Mouse (Mus musculus): ENCODE data around the gene Ubfd1. TPM values are rescaled to one million over a fixed set of nuclear protein-coding genes. Genes with fewer than 3 reads are reported as not detected.

The Ubfd1 gene
- polyA plus RNA-seq (2014; fragmentation: Nextera tagmentation; extraction: Ambion mirVana) = 98.6 and 110 TPM in 2 replicates

GRCm38 (mm10) chr7:122066945-122067516 lies at the start of gene Ubfd1, which contains the start of gene Ears2:
Ubfd1 (plus strand) TSS chr7:122067175.
Ears2 (minus strand) TSS chr7:122067263.
- Histone ChIP-seq H3K4me3 (ENCODE audit: low read depth, low read length) (peak within 1 kb of the TSS; percentile 100), H3K4me1 (ENCODE audit: control insufficient read depth, insufficient read depth, low read length) (peaks cover 13% of the 10 kb centered on the region), H3K4me2 (ENCODE audit: low read depth) (peak within 1 kb of the TSS; percentile 82), H3K9me3 (ENCODE audit: control insufficient read depth, low read length) (no peaks in the 10 kb centered on the region), H3K9ac (ENCODE audit: low read length) (peak within 1 kb of the TSS; percentile 98), H3K27ac (ENCODE audit: low read depth, low read length) (peak within 1 kb of the TSS; percentile 89), H3K27me3 (ENCODE audit: control insufficient read depth, insufficient read depth, low read length) (no peaks in the 10 kb centered on the region), H3K36me3 (ENCODE audit: control insufficient read depth, insufficient read depth, low read length) (peaks cover 2% of the 10 kb centered on the region)
- ATAC-seq (ENCODE audit: insufficient read depth, low FRiP score, low TSS enrichment) (peak; percentile 98), DNase-seq (ENCODE audit: low spot score) (peak; percentile 96)
- WGBS = 0% methylated on average over 51 of the region's 60 CpGs

- Histone ChIP-seq H3K4me1 (ENCODE audit: control insufficient read depth, insufficient read depth, low read length) (peaks cover 20% of the 10 kb centered on the region; the same call in 1 of the 2 replicates), H3K4me3 (ENCODE audit: low read depth, low read length) (no peak overlapping the region), H3K4me2 (ENCODE audit: low read depth) (no peak overlapping the region), H3K36me3 (ENCODE audit: control insufficient read depth, insufficient read depth, low read length) (0 out of 2 replicates have a peak, but pooled peaks cover 2% of the 10 kb centered on the region), H3K27me3 (ENCODE audit: control insufficient read depth, insufficient read depth, low read length) (no peaks in the 10 kb centered on the region), H3K9me3 (ENCODE audit: control insufficient read depth, low read length) (no peaks in the 10 kb centered on the region), H3K9ac (ENCODE audit: low read length) (no peak overlapping the region), H3K27ac (ENCODE audit: low read depth, low read length) (no peak overlapping the region)
- DNase-seq (ENCODE audit: low spot score) (no peak), ATAC-seq (ENCODE audit: insufficient read depth, low FRiP score, low TSS enrichment) (no peak)
- 67% methylated on average over 3 of the region's 3 CpGs for WGBS
Measured at GRCm38 (mm10) chr7:122018247-122018646, 48.7 kb upstream of the Ubfd1 start.

- Histone ChIP-seq H3K4me1 (ENCODE audit: control insufficient read depth, insufficient read depth, low read length) (peaks cover 20% of the 10 kb centered on the region; the same call in 1 of the 2 replicates), H3K36me3 (ENCODE audit: control insufficient read depth, insufficient read depth, low read length) (0 out of 2 replicates have a peak, but pooled peaks cover 2% of the 10 kb centered on the region), H3K9ac (ENCODE audit: low read length) (no peak overlapping the region), H3K4me2 (ENCODE audit: low read depth) (peak overlapping the region; percentile 27), H3K9me3 (ENCODE audit: control insufficient read depth, low read length) (no peaks in the 10 kb centered on the region), H3K27ac (ENCODE audit: low read depth, low read length) (no peak overlapping the region), H3K4me3 (ENCODE audit: low read depth, low read length) (0 out of 2 replicates have a peak overlapping the region, but pooled peaks have one; percentile 79), H3K27me3 (ENCODE audit: control insufficient read depth, insufficient read depth, low read length) (no peaks in the 10 kb centered on the region)
- no peak for ATAC-seq (ENCODE audit: insufficient read depth, low FRiP score, low TSS enrichment)
- 87% methylated on average over 7 of the region's 7 CpGs for WGBS
- DNase-seq (ENCODE audit: low spot score) = no peak
Measured at GRCm38 (mm10) chr7:122018978-122019377, 48.0 kb upstream of the Ubfd1 start.

GRCm38 (mm10) chr7:122020273-122020666 lies 46.7 kb upstream of the Ubfd1 start:
- H3K4me3 ChIP-seq (ENCODE audit: low read depth, low read length) = peak overlapping the region; percentile 79
- H3K27ac ChIP-seq (ENCODE audit: low read depth, low read length) = peak overlapping the region; percentile 85
- peak overlapping the region; percentile 80 for H3K4me2 ChIP-seq (ENCODE audit: low read depth)
- no peaks in the 10 kb centered on the region for H3K27me3 ChIP-seq (ENCODE audit: control insufficient read depth, insufficient read depth, low read length)
- H3K9ac ChIP-seq (ENCODE audit: low read length) = peak overlapping the region; percentile 89
- peak; percentile 13 for DNase-seq (ENCODE audit: low spot score)
- 0 out of 2 replicates have a peak, but pooled peaks cover 2% of the 10 kb centered on the region for H3K36me3 ChIP-seq (ENCODE audit: control insufficient read depth, insufficient read depth, low read length)
- H3K9me3 ChIP-seq (ENCODE audit: control insufficient read depth, low read length) = no peaks in the 10 kb centered on the region
- WGBS = 2% methylated on average over 6 of the region's 6 CpGs
- peak; percentile 24; the same call in 1 of the 2 replicates for ATAC-seq (ENCODE audit: insufficient read depth, low FRiP score, low TSS enrichment)
- H3K4me1 ChIP-seq (ENCODE audit: control insufficient read depth, insufficient read depth, low read length) = peaks cover 15% of the 10 kb centered on the region; the same call in 1 of the 2 replicates

GRCm38 (mm10) chr7:122020667-122021354 lies 46.2 kb upstream of the Ubfd1 start, which contains the start of gene Gga2:
Gga2 (minus strand) TSS chr7:122021222.
- H3K27me3 ChIP-seq (ENCODE audit: control insufficient read depth, insufficient read depth, low read length) = no peaks in the 10 kb centered on the region
- peak within 1 kb of the TSS; percentile 85 for H3K27ac ChIP-seq (ENCODE audit: low read depth, low read length)
- H3K36me3 ChIP-seq (ENCODE audit: control insufficient read depth, insufficient read depth, low read length) = 0 out of 2 replicates have a peak, but pooled peaks cover 2% of the 10 kb centered on the region
- ATAC-seq (ENCODE audit: insufficient read depth, low FRiP score, low TSS enrichment) (peak; percentile 88), DNase-seq (ENCODE audit: low spot score) (peak; percentile 91)
- H3K4me2 ChIP-seq (ENCODE audit: low read depth) = peak within 1 kb of the TSS; percentile 80
- H3K4me3 ChIP-seq (ENCODE audit: low read depth, low read length) = peak within 1 kb of the TSS; percentile 79
- WGBS = under 1% methylated on average over 46 of the region's 50 CpGs
- H3K4me1 ChIP-seq (ENCODE audit: control insufficient read depth, insufficient read depth, low read length) = peaks cover 10% of the 10 kb centered on the region; the same call in 1 of the 2 replicates
- H3K9ac ChIP-seq (ENCODE audit: low read length) = peak within 1 kb of the TSS; percentile 89
- H3K9me3 ChIP-seq (ENCODE audit: control insufficient read depth, low read length) = no peaks in the 10 kb centered on the region

GRCm38 (mm10) chr7:122022131-122022530 lies 44.8 kb upstream of the Ubfd1 start:
- H3K9me3 ChIP-seq (ENCODE audit: control insufficient read depth, low read length) = no peaks in the 10 kb centered on the region
- no peak overlapping the region for H3K4me3 ChIP-seq (ENCODE audit: low read depth, low read length)
- no peak overlapping the region for H3K4me2 ChIP-seq (ENCODE audit: low read depth)
- 0 out of 2 replicates have a peak, but pooled peaks cover 2% of the 10 kb centered on the region for H3K36me3 ChIP-seq (ENCODE audit: control insufficient read depth, insufficient read depth, low read length)
- H3K27me3 ChIP-seq (ENCODE audit: control insufficient read depth, insufficient read depth, low read length) = no peaks in the 10 kb centered on the region
- ATAC-seq (ENCODE audit: insufficient read depth, low FRiP score, low TSS enrichment) (no peak), DNase-seq (ENCODE audit: low spot score) (no peak)
- H3K9ac ChIP-seq (ENCODE audit: low read length) = no peak overlapping the region
- peaks cover 8% of the 10 kb centered on the region; the same call in 1 of the 2 replicates for H3K4me1 ChIP-seq (ENCODE audit: control insufficient read depth, insufficient read depth, low read length)
- no peak overlapping the region for H3K27ac ChIP-seq (ENCODE audit: low read depth, low read length)
- 93% methylated on average over 2 of the region's 2 CpGs for WGBS

- no peak for DNase-seq (ENCODE audit: low spot score)
- 58% methylated on average over 3 of the region's 3 CpGs for WGBS
- Histone ChIP-seq H3K27me3 (ENCODE audit: control insufficient read depth, insufficient read depth, low read length) (no peaks in the 10 kb centered on the region), H3K4me2 (ENCODE audit: low read depth) (no peak overlapping the region), H3K4me1 (ENCODE audit: control insufficient read depth, insufficient read depth, low read length) (no peaks in the 10 kb centered on the region), H3K9me3 (ENCODE audit: control insufficient read depth, low read length) (no peaks in the 10 kb centered on the region), H3K36me3 (ENCODE audit: control insufficient read depth, insufficient read depth, low read length) (no peaks in the 10 kb centered on the region), H3K27ac (ENCODE audit: low read depth, low read length) (no peak overlapping the region), H3K4me3 (ENCODE audit: low read depth, low read length) (no peak overlapping the region), H3K9ac (ENCODE audit: low read length) (no peak overlapping the region)
- ATAC-seq (ENCODE audit: insufficient read depth, low FRiP score, low TSS enrichment) = no peak
Measured at GRCm38 (mm10) chr7:122033371-122033770, 33.6 kb upstream of the Ubfd1 start.

- DNase-seq (ENCODE audit: low spot score) = no peak
- H3K27ac ChIP-seq (ENCODE audit: low read depth, low read length) = no peak overlapping the region
- no peaks in the 10 kb centered on the region for H3K36me3 ChIP-seq (ENCODE audit: control insufficient read depth, insufficient read depth, low read length)
- H3K4me1 ChIP-seq (ENCODE audit: control insufficient read depth, insufficient read depth, low read length) = no peaks in the 10 kb centered on the region
- no peak for ATAC-seq (ENCODE audit: insufficient read depth, low FRiP score, low TSS enrichment)
- 39% methylated on average over 2 of the region's 2 CpGs for WGBS
- no peak overlapping the region for H3K4me3 ChIP-seq (ENCODE audit: low read depth, low read length)
- no peak overlapping the region for H3K9ac ChIP-seq (ENCODE audit: low read length)
- no peaks in the 10 kb centered on the region for H3K27me3 ChIP-seq (ENCODE audit: control insufficient read depth, insufficient read depth, low read length)
- no peak overlapping the region for H3K4me2 ChIP-seq (ENCODE audit: low read depth)
- H3K9me3 ChIP-seq (ENCODE audit: control insufficient read depth, low read length) = no peaks in the 10 kb centered on the region
Measured at GRCm38 (mm10) chr7:122034348-122034747, 32.6 kb upstream of the Ubfd1 start.
